Mouse (Mus musculus): ENCODE measurements around the gene Prkch.

Prkch gene

GRCm38 (mm10) chr12:73583318-73583717 lies 1.3 kb upstream of the Prkch start:
- no peak for DNase-seq (ENCODE audit: low spot score)

DNA sequence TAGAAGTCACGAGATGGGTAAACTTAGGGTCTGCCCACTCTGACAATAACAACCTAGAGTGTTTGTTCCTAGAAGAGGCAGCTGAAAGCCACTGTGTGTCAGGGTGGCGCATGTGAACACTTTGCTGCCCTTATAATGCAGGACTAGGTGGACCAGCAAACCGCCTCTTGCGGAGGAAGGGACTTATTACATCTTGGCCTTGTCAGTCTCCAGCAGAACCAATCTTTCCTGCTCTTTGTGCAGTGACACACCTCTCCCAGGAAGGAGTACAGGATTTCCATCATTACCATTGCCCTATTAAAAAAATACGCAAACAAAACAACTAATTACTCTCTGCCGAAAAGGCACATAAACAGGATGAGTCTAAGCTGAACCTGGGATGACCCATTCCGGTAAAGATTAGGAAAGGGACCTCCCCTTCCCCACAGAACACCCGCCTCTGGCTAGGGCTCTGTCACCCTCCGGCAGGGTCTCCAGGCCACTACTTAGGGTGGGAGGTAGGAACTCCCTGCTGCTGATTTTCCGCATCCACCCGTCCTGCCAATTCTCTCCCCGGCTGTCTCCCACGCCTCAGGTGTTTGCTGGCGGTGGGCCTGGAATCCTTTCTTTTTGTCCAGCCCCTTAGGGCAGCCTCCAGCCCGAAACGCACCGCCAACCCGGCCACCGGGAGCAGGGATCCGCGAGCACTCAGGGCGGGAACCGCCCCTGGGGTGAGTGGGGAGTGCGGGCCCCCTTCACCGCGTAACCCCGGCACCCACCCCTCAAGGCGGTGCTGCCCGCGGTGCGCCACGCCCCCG lies 585 bp upstream of the Prkch start:
- peak; percentile 57 for DNase-seq (ENCODE audit: low spot score)

GRCm38 (mm10) chr12:73585241-73585801 lies 725 bp downstream of the Prkch start:
- DNase-seq (ENCODE audit: low spot score) = peak; percentile 17

DNA sequence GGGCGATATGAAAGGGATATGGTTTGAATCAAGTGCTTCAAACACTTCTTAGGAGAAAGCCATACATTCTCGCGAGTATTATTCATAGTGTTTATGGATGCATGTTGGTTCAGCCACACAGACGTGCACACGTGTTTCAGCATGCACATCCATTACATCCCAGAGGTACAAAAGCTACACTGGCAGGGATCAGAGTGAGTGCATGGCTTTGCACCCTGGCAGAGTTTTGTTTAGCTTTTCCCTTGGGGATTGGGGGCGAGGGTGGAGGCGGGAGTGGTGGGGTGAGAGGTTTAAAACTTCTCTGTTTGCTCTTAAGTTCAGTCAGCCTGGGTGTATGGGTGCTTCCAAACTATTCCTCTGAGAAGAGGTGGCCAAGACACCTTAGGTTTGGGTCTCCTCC lies 1.3 kb downstream of the Prkch start:
- no peak for DNase-seq (ENCODE audit: low spot score)

DNA sequence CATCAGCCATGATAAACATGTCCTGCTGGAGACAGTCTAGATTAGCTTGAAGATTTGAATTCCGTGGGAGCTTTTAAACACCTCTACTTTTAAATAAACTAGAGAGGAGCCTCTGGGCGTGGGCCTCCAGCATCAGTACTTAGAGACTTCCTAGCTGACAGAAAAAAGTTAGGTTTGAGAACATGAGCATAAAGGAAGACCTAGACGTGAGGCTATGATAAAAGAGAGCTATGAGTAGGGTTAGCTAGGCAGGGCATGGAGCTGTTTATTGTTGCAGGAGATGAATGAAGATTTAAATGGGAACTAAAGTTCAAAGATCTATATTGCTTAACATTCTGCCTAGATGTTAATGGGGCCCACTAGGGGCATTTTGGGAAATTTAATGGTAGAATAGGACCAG lies 2.7 kb downstream of the Prkch start:
- DNase-seq (ENCODE audit: low spot score) = no peak

GRCm38 (mm10) chr12:73590627-73591276 lies 6.2 kb downstream of the Prkch start:
- no peak for DNase-seq (ENCODE audit: low spot score)

GRCm38 (mm10) chr12:73591625-73592024 lies 7.0 kb downstream of the Prkch start:
- DNase-seq (ENCODE audit: low spot score) = no peak

DNA sequence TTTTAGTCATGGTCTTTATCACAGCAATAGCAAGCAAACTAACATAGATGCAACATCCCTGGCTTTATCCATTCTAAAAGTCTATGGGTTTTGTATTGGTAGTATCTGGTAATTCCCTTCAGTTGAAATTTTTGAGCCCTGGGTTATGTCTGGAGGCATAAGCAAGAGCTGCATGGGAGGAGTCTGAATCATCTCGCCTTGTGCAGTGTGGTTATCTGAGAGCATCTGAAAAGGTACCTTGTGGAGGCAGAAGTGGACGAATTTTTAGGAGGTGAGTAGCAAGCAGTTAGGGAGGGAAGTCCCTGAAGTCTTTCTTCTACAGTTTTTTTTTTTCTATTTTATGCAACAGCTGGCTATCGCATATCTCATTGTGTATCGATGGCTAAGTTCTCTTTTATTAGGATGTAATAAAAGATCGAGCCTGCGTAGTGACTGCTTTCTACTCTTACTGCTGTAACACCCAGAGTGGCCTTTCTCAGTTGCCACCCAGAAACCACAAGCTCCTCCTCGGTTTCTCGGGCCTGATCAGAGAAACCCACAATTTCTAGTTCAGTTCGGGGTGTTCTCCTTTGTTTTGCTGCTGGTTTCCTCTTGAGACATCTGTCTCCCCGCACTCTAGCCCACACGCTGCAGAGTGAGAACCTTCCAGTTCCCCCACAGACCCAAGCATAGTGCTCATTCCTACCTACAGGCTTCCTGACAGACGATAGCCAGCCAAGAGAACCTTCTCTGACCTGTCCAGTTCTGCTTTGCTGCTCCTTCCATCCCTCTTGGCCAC lies 8.6 kb downstream of the Prkch start:
- no peak for DNase-seq (ENCODE audit: low spot score)

DNA sequence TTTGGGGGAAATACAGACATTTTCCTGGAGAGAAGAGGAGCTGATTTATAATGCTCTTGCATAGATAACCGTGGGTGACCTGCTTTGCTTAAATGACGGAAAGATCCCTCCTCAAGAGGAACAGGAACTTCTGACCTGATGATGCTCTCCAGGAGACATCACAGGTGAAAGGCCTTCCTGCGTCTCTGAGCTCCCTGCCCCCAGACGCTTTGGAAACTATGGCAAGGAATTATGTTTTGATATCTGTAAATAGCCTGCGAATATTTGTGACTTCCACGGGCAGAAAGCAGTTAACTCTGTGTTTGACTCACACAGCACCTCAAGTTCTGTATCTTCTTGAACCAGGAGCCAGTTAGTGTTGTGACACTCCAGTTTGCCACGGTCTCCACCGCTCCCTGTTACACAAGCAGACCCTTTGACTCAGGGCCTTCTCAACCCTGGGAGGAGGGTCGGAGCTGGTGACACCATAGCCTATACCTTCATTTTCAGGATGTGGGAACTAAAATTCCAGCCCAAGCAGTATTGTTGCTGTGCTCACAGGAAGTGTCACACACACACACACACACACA lies 9.7 kb downstream of the Prkch start:
- DNase-seq (ENCODE audit: low spot score) = no peak

GRCm38 (mm10) chr12:73595226-73595625 lies 10.6 kb downstream of the Prkch start:
- DNase-seq (ENCODE audit: low spot score) = no peak

DNA sequence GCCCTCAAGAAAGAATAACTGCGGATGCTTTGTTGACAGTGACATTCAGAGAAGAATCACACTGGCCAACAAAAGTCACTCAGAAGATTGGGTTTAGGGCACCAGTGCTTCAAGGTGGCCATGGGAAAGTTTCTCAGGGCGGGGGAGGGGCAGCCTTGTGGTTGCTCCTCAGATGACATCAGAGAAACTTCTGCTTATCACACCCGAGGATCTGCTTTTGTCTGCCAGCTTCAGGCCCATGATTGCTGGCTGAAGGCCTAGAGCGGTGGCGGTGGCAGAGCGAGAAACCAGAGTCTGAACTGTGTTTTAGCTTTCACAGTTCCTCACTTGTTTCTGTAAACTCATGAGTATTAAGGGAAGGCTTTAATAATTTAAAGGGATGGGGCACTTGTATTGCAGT lies 13.6 kb downstream of the Prkch start:
- peak; percentile 75 for DNase-seq (ENCODE audit: low spot score)

DNA sequence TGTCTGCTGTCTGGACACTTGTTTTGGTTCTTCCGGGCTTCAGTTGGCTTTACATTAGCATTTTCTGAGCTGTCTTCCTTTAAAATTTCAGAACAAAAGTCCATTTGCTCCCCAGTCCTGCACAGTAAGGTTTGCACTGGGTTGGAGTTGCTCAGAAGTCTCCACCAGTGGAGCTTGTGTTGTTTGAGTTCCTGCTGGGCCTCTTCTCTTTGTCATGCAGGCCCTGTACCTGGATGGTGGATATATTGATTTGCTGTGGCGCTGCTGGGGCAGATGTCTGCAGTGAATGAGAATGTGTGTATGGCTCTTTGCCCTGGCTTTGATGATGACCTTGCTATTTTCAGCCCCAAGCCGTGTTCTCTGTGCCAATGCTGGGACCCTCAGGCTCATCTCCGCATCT lies 15.9 kb downstream of the Prkch start:
- DNase-seq (ENCODE audit: low spot score) = no peak

GRCm38 (mm10) chr12:73602974-73603373 lies 18.4 kb downstream of the Prkch start:
- DNase-seq (ENCODE audit: low spot score) = no peak

- no peak for DNase-seq (ENCODE audit: low spot score)
These were observed 19.1 kb downstream of the Prkch start for GRCm38 (mm10) chr12:73603653-73604052.

DNA sequence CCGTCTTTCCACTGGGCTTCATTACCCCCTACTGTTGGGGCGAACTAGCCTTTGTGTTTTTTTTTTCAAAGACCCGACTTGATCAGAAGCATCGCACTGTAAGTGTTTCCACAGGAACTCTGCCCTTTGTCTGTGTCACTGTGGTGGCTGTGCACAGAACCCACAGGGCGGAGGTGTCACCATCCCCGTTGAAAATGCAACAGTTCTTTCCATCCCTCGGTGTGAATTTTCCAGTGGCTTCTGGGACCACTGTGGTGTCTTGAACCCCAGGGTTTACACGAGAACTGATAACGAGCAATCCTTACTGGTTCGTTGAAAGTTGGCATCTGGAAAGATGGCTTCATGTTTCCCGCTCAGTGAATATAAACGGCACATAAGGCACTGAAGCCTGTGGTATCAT lies 20.2 kb downstream of the Prkch start:
- DNase-seq (ENCODE audit: low spot score) = no peak

GRCm38 (mm10) chr12:73605174-73605573 lies 20.6 kb downstream of the Prkch start:
- no peak for DNase-seq (ENCODE audit: low spot score)

DNA sequence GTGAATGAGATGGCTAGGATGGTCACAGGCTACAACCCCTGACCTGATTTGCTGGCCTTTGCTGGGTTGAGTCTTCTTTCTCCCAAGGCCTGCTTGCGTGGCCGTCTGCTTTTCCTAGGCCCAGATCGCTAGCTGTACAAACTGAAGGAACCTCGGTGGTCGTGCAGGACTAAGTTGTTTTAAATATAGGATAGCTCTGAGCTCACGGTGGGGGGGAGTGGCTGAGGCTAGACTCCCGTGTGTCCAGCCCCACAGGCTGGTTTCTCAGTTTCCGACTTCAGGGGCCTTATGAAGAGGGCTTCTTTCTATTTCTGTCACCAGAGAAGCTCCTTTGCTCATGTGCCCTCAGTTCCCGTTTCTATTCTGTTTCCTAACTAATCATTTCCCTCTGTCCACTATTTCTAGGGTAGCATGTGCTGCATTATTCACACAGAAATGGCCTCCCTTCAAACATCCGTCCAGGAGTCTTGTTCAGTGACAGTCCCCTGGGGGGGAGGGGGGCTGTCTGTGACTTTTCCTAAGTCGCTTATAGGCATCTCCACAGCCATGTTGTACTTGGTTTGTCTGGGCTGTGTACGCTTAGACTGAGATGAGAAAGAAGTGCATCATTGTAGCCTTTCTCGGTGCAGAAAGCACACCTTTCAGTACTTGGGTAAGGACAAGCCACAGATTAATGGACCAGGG lies 22.9 kb downstream of the Prkch start:
- DNase-seq (ENCODE audit: low spot score) = no peak

DNA sequence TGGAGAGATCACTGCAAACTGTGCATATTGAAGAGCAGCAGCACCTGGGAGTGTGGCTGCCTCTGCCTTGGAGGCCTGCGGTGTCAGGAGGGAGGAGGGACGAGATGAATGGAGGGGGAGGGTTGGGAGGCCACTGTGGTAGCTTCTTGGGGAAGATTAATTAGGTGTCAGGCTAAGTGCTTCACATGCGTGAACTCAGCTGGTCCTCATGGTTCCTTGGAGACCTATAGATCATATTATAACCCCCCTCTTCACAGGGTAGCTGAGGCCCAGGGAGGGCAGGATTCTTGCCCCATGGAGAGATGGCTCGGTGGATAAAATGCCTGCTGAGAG lies 23.4 kb downstream of the Prkch start:
- no peak for DNase-seq (ENCODE audit: low spot score)

- DNase-seq (ENCODE audit: low spot score) = no peak
These were observed 24.7 kb downstream of the Prkch start for GRCm38 (mm10) chr12:73609262-73609661.

GRCm38 (mm10) chr12:73609676-73610545 lies 25.3 kb downstream of the Prkch start:
- DNase-seq (ENCODE audit: low spot score) = no peak

DNA sequence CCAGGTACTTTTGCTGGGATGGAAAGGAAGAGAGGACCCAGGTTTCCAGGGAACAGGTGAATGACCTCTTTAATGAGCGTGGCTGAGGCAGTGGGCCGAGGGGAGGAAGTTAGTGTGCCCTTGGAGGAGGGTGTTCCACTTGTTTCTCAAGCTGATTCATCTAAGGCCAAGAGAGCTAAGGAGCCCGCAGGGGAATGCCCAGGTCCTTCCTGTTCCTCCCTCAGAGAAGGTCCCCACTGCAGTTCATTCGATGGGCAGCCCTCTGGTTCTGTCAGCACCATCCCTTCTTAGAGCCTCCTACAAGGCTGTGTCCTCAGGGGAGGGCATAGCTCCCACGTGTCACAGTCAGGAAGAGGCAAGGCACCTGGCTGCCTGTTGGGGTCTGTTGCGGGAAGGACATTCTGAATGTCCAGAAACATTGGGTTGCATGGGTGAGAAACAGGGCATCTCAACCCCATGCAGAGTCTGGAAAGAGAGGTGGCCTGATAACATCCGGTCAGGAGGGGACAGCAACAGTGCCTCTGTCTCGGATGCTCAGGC lies 26.3 kb downstream of the Prkch start:
- DNase-seq (ENCODE audit: low spot score) = peak; percentile 20

Measured in urinary bladder, postnatal 14 days (tissue).